Mouse (Mus musculus): ENCODE measurements around the gene Scgb1a1.

- TF ChIP-seq FLI1 (IDR thresholded peaks at IDR 0.05; ENCODE audit: low read length) (no peak), GATA1 (IDR thresholded peaks at IDR 0.05; ENCODE audit: borderline replicate concordance, low read length) (no peak)
Observed at GRCm38 (mm10) chr19:9069687-9070307, 18.0 kb downstream of the Scgb1a1 start.
